Mouse (Mus musculus): ENCODE measurements around the gene Gal3st4.
"Not testable (repeated sequence)": the region's sequence is repeated elsewhere in the genome, so short reads cannot be mapped to it uniquely, and the experiment has no call there.

Gene Gal3st4

DNA sequence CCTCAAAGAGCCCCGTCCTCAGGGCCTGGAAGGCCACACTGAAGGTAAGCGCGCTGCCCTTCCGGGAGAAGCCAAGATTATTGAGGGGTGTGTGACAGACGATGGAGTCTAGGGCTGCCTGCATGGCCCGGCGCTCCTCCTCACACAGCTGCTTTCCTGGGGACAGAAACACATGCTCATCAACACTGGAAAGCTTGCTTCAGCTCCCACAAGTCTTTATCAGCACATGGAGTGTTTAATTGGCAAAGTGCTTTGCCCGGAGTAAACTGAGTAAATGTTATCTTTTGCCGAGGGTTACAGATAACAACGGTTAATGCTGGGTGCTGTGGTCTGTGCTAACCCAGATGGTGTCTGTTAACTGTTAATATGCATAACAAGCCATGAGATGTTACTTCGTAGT, 11.8 kb downstream of the Gal3st4 start:
- no peak for DNase-seq

DNA sequence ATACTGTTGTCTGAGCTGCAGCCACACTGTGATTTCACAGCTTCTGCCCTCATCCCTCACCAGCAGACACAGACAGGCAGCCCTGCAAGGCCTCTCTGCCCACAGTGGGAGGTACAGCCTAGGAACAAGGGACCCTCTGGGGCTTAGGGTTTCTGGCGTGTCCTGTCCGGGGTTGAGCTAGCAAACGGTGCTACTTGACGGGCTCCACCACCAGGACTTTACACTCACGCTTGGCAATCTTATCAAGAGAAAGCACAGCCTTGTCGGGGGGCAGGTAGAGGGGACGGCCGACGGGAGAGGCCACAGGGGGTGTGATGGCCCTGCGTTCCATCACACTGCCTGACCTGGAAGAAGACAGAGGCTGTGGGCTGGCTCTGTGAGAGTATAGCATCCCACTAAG, 12.6 kb downstream of the Gal3st4 start:
- DNase-seq, result no peak

DNA sequence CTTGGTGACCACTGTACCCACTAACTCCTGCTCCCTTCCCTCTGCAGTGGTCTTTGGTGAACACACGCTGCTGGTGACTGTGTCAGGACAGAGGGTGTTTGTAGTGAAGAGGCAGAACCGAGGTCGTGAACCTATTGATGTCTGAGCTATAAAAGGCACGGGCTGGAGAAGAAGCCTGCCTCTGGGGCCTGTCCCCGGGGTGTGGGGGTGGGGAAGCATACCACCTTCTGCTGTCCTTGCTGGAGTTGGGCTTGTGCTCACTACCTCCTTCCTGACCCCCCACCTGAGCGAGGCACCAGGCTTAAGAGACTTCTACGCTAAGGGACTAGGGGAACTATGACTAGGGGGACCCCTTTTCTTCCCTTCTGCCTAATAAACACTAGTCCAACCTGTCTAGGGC, 13.6 kb downstream of the Gal3st4 start:
- no peak for DNase-seq

DNA sequence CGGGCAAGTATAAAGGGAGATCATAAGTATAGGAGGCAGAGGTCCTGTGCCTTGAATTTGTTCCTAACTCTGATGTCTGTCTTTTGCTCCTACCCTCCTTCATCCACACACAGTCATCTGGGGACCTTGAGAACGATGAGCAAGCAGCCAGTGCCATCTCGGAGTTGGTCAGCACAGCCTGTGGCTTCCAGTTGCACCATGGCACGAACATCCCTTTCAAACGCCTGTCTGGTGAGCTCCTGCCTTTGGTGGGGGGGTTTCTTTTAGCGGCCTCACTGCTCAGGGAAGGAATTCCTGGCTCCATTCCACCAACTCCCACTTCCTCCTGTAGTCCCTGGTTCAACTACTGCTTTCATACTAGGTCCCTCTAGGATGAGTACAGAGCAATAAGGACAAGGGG, 14.1 kb downstream of the Gal3st4 start:
- no peak for DNase-seq

DNA sequence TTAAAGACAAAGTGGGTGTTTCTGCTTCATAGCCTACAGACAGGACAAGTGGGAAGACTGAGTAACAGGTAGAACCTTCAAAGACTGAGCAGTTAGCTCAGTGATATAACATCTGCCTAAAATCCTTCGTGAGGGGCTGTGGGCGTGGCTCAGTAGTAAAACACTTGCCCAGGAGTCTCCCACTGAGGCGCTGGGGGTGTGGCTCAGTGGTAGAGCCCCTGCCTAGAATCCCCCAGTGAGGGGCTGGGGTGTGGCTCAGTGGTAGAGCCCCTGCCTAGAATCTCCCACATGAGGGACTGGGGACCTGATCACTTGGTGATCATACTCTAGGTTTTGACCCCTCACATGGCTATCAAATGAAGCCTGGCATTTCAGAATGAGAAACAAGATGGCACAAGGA, 14.6 kb downstream of the Gal3st4 start:
- no peak for DNase-seq

DNA sequence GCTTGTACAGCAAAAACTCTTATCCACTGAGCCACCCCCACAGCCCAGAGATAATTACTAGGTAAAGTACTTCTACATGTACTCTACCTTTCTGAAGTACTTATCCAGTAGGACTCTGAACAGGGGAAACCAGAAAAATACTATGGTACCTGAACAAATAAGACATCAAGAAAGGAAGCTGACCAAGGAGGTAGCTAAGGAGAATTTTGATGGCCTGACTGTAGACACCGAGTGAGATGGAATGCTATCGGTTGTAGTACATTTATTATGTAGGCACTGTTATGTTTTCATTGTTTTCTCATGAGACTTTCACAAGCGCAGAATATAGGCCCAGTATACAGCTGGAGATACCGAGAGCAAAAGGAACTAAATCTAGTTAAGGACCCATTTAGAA, 15.1 kb downstream of the Gal3st4 start:
- DNase-seq, result no peak

DNA sequence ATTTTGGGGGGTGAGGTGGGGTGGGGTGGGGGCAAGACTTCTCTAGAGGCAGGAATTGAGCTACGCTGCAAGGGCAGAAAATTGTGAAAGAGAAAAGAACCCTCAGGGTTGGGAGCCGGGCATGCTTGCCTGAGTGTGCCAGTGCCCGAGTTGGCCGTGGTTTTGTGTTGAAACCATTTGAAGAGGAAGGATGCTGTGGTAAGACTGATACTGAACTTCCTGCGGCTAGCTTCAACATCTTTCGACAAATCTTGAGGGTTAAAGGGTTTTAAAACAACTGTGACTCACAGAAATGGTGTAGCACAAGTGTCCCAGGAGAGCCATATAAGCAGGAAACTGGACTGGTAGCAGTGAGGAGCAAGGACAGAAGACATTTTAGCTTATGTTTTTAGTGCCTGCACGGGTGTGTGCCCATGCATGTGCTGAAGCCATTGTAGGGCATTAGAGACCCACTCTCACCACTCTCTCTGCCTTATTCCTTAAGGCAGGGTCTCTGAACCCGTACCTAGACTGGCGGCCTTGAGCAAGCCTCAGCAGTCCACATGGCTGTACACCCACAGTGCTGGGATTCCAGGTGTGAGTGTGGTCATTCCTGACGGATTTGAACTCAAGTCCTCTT, 15.6 kb downstream of the Gal3st4 start:
- no peak for DNase-seq

DNA sequence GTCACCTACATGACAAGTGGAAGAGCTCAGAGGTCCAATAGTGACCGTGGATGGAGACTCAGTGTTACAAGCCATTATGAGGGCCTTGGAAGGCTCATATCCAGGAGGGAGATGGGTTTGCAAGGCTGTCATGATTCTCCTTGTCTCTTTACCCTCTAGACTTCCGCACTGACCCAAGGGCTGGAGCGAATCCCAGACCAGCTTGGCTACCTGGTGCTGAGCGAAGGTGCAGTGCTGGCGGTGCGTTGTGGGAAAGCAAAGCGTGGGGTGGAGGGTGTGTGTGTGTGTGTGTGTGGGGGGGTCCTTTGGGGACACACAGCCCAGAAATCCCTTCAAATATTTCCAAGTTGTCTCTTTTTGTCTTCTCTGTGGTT, 16.6 kb downstream of the Gal3st4 start:
- DNase-seq, result peak; percentile 46

DNA sequence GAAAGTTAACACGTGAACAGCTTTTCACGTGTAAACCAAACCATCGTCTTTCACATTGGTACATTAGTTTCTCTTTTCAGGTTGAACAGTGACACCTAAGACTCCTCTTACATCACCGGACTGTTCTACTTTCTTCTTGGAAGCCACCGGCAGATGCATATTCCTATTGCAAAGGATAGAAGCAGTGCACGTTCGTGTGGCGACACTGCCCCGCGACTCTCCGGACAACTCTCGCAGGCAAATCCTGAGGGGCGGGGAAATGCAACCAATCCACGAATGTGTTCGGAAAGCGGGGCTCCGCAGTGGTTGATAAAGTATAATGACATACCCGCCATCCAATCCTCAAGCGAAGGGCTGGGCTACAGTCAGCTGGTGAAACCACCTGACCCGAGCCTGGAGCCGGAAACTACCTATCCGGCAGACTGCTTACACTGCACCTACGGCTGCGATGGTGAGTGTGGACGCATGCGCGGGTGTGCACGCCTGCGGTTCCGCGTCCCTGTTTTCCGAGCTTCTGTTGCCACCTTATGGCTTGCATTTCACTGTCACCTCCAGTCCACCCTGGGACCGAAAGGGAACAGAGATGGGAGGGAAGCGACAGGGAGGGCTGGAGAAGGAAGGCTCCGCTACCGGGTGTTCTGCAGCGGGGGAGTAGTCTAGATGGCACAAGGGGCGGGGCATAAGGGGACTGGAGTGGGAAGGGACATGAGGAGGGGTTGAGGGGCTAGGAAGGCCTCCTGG, 17.1 kb downstream of the Gal3st4 start, which contains the start of gene Lamtor4:
Lamtor4 (plus strand) TSS at position 130 of the 741 bp plus-strand sequence.
- DNase-seq, result peak; percentile 94

DNA sequence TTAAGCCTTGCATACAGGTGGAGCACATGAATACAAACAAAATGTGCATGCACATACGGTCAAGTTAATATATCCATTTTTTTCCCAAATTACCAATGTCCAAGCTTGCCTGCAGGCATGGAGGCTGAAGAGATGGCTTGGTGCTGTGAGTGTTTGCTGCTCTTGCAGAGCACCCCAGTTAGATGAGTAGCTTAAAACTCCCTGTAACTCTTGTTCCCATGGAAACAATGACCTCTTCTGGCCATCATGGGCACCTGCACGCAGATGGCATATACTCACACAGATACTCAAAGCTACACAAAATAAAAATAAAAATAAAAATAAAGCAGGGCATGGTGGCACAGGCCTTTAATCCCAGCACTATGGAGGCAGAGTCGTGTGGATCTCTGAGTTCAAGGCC, 19.6 kb downstream of the Gal3st4 start:
- no peak for DNase-seq

DNA sequence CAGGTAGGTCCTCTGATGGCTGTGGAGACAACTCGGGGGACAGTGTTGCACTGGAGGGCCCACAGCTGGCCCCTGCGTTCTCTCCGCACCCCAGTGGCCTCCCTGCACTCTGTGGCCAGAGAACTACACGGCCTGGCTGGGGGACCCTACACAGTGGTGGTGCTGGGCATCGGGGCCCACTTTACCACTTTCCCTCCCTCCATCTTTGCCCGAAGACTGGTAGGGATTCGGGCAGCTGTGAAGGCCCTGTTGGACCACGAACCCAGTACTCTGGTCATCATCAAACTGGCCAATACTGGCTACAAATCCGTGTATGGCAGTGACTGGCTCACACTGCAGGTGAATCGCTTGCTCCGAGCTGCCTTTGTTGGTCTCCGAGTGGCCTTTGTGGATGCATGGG, 21.5 kb downstream of the Gal3st4 start:
- DNase-seq, result no peak

DNA sequence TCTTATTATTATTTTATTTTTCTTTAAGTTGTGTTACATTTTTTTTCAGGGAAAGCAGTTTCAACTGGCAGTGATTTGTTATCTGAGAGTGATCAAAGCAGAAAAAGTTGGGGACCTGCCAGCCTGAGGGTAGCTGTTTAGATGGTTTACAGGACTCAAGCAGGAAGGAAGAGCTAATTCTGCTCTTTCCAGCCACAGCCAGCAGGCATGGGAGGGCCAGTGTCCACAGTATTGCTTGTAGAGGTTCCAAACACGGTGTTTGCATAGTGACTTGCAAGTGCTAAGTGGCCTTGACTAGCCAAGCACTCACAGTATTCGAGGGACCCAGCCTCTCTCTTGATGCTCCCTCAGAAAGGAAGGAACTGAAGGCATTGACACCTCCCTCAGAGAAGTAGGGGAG, 31.1 kb downstream of the Gal3st4 start:
- no peak for DNase-seq

DNA sequence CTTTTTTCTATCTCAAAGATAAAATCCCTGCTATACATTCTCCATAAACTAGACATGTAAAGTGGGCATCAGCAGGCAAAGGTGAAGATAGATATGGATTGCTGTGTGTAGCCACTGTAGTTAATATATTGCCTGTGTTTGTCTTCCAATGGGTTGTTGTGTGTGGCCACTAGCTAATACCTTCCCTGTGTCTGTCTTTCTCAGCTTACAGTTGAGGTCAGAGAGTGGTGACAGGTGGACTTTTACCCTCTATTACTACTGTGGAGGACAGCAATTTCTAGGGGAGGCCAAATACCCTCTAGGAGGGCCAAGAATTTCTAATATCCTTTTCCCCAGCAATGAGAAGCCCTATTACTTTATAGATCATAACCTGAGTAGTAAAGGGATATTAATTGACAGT, 38.4 kb downstream of the Gal3st4 start:
- no peak for DNase-seq

DNA sequence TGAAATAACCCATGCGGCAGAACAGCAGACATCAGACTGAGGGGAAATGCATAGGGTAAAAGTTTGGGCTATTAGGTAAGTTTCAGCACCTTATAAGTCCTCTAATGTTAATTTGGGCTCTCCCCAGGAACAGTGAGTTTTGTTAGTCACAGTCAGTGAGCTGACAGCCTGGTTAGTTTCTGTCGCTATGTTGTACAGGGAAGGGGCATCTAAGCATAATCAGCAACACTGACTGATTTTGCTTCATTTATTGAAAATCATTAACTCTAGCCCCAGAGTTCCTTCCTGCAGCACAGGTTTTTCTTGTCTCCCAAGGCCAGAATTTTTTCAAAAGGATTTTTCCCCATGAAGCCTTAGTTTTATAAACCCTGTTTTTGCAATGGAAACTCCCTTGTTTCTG, 38.9 kb downstream of the Gal3st4 start:
- DNase-seq, result no peak

DNA sequence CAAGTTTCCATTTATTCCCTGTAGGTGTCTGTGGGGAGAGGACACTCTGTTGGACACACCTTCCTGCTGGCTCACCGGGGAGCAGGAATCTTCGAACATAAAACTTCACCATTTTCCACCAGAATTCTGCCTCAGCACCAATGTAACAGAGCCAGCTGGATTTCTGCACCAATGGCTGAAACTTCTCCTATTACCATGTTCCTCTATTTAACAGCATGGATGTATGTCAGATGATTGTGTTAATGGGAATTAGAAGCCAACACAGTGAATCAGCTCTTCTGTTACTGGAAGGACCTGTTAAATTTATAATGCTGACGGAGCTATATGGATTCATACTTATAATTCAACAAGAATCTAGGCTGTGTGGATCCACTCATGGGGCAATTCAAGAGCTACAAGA, 43.1 kb downstream of the Gal3st4 start:
- no peak for DNase-seq

DNA sequence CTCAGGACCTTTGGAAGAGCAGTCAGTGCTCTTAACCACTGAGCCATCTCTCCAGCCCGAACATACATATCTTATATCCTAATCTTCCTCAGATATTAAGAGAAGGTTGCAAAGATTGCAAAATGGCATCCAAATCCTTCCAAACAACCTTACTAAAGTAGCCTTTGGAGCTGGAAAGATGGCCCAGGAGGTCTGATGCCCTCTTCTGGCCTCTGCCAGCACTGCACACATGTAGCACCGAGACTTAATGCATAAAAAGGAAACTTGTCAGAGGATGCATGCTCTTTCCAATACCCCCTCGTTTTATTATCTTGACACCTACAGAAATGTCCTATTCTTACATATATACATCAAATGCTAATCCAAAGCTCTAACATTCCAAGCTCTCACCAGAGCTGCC, 44.6 kb downstream of the Gal3st4 start:
- DNase-seq, result peak; percentile 67

DNA sequence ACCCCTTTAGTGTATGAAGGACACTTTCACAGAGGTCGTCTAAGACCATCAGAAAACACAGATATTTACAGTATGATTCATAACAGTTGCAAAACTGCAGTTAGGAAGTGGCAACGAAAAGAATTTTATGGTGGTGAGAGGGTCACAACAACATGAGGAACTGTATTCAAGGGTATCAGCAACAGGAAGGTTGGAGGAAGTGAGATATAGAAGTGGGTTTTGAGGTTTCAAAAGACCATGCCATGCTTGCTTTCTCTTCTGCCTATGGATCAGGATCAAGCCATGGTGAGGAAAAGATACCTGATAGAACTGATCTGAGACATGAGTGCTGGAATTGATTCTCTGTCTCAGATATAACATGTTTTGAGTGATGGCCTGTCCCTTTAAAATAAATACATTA, 45.3 kb downstream of the Gal3st4 start:
- no peak for DNase-seq

DNA sequence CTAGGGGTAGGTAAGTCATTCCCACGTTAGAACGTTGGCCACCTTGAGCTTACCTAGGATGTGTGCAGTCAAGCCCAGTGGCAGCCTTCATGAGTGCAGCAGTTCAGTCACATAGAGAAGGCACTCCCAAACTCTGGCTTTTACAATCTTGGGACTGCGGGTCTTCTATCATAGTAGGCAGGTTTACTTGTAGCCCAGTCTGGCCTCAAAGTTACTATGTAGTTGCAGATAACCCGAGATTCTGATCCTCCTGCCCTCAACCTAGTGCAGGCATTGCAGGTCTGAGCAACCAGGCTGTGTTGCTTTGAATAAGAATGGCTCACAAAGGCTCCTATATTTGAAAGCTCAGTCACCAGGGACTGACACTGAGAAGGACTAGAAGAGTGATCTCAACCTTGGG, 46.1 kb downstream of the Gal3st4 start:
- DNase-seq, result no peak

DNA sequence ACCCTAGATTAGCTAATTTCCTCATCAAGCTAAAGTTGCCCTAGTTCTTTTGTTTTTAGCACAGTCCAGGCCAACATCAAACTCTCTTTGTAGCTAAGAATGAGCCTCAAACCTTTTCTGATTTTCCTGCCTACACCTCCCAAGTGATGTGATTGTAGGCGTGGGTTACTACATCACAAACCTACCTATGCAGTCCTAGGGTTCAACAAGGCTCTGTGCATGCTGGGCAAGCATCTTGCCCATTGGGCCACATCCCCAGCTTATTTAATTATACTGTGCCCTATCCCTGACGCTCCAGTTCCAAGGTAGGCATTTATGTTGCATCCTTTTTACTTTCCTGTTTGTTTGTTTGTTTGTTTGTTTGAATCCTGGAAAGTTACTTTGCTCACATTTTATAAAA, 46.9 kb downstream of the Gal3st4 start, which contains the start of gene Nxpe5:
Nxpe5 (plus strand) TSS at position 199 of the 400 bp plus-strand sequence.
- no peak for DNase-seq

DNA sequence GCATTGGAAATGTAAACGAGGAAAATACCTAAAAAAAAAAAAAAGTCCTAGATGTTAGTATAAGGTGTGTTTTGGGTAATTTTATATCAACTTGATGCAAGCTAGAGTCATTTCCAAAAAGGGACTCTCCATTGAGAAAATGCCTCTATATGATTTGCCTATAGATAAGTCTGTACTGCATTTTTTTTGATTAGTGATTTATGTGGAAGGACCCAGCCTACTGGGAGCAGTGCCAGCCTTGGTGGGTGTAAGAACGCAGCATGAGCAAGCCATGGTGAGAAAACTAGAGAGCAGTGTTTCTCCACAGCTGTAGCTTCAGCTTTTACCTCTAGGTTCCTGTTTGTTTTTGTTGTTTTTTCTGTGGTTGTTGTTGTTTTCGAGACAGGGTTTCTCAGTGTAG, 49.4 kb downstream of the Gal3st4 start:
- no peak for DNase-seq

DNA sequence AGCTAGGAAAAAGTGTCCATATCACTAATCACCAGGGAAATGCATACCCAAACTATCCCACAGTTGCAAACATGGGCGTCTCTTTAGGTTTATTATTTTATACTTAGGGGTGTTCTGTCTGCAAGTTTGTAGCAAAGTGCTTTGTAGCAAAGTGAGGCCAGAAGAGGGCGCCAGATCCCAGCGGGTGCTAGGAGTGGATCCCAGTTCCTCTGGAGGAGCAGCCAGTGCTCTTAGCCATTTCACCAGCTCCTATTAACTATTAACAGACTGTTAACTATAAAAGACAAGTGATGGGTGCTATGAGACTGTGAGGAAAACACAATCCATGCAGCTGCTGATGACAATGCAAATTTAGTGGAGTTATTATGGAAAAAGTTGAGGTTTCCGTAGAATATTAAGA, 50.5 kb downstream of the Gal3st4 start:
- peak; percentile 96 for DNase-seq

DNA sequence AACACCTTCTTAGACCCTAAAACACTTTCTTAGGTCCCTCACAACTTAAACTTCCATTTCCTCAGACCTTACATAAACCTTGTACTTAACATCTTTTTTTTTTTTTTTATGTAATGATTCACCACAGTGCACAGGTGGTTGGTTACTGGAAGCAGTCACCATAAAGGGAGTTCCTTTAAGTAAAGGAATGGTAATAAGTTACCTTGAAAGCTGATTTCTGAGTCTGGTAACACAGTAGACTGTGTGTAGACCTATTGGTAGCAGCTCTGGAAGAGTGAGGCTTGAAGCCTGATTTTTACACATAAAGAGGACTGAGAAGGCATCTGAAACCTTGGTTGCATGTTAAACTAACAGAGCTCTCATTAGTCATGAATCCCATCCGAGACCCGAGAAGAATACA, 52.8 kb downstream of the Gal3st4 start:
- no peak for DNase-seq

DNA sequence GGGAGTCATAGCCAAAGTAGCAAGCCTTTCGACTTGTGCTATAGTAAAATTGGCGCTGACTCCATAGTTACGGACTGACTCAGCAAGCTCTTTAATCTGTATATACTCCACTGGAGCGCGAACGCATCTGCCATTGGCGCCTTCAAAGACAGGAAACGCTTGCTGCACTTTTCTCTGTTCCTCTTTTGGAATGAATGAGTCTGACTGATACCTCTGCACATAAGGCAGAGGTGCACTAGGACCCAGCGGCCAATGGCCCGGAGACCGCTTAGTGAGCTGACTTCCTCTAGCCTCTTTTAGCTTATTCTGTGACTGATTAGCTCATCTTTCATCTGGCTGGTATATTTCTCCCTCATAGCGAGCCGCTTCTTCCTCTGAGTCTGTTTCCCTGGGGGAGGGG, 56.0 kb downstream of the Gal3st4 start:
- not testable (repeated sequence) for DNase-seq
